Mouse (Mus musculus): ENCODE results near the gene Olfr223.
"Not testable (repeated sequence)": the region's sequence is repeated elsewhere in the genome, so short reads cannot be mapped to it uniquely, and the experiment has no call there.

Olfr223 gene

DNA sequence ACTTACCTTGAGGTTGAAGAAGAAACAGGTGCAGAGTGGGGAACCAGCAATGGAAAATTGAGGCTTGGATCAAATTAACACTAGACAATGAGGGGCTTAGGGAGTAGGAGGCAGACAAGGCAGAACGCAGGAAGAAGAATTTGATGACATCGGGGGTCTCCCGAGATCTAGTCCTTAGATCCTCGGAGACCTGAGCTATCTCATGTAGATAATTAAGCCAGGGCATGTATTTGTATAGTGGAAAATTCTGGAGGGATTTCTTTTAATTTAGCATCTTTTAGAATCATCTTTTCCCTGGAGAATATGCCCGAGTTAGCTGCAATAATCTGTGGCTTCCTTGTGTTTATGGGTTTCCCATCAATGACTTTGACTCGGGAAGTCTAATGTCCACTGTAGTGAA, at the start of gene Olfr223:
Gene Olfr223, minus strand, starts transcription at position 101 of the 400 bp plus-strand sequence.
- no peak for DNase-seq

DNA sequence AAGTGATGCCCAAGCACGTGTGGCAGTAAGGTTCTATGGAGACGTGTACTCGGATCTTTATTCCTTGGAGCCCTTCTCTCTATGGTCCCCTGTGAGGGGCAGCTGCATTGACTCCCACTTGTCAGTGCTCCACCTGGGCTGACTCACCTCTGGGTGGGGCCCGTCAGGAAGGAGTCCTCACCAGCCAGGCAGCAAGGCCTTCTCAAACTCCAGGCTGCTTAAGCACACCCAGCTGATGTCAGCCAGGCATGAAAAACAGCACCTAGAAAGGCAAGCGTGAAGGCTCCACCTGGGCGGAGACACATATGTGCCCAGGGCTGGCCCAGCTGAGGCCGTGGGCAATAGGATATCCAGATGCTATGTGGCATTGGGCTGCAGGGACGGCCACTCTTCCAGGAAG, 49.3 kb upstream of the Olfr223 start:
- DNase-seq: no peak

DNA sequence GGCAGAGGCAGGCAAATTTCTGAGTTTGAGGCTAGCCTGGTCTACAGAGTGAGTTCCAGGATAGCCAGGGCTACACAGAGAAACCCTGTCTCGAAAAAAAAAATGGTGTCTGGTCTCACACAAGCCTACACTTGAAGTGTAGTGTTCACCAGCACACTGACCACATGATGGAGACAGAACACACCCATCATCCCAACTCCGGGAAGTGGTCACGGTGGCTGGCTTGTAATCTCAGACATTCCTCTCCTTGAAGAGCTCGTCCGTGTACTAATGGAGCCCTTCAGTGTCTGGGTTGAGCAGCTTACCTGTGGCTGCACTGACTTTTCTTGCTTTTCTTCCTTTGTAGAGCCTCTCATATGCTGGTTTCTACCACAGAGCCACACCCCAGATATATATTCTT, 48.1 kb upstream of the Olfr223 start:
- DNase-seq: peak; percentile 23 to 38

DNA sequence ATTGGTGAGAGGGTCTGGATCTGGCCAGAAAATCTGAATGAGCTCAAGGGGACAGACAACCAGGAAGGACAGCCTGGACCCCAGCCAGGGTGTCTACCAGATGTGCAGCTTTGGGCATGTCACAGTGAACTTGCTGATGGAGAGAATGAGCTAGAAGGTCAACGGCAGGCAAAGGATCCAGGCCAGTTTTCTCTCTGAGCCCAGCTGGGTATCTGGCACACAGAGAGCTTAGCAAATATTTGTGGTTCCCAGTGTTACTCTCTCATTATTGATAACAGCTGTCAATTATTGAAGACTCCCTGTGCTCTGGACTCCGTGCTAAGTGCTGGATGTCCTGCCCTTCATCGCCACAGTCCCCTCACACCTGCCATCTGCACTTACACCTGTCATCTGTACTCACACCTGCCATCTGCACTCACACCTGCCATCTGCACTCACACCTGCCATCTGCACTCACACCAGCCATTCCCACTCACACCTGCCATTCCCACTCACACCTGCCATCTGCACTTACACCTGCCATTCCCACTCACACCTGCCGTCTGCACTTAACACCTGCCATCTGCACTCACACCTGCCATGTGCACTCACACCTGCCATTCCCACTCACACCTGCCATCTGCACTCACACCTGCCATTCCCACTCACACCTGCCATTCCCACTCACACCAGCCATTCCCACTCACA, 47.0 kb upstream of the Olfr223 start:
- DNase-seq: no peak

DNA sequence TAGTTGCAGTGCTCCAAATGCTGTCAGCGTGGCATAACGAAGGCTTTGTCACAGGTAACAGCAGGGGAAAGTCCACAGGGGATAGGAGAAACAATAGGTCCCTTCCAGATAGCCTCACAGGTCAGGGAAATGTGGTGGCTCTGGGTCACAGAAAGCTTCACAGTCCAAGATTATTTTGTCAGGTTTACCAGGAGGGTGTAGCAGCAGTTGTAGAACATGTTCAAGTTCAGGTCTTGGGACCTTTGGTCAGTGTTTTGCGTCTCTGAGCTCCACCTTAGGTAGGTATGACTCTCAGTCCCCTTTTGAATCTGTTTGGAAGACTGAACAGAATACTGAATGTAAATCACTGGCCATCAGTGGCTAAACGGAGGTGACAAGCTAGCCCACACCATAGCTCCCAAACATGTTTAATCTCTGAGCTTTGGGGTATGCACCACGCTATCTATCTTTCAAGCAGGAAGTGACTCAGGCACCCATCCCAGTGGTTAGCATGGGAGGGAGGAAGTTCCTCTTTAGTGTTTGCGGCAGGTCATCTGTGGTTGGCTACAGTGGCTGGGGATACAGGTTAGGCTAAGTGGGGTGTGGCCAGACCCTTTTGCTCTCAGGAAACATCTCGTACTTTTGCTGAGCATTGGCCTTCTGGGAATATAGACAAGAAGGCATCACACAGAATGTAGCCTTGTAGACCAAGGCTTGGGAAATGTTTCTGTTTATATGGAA, 43.8 kb upstream of the Olfr223 start:
- DNase-seq: no peak

DNA sequence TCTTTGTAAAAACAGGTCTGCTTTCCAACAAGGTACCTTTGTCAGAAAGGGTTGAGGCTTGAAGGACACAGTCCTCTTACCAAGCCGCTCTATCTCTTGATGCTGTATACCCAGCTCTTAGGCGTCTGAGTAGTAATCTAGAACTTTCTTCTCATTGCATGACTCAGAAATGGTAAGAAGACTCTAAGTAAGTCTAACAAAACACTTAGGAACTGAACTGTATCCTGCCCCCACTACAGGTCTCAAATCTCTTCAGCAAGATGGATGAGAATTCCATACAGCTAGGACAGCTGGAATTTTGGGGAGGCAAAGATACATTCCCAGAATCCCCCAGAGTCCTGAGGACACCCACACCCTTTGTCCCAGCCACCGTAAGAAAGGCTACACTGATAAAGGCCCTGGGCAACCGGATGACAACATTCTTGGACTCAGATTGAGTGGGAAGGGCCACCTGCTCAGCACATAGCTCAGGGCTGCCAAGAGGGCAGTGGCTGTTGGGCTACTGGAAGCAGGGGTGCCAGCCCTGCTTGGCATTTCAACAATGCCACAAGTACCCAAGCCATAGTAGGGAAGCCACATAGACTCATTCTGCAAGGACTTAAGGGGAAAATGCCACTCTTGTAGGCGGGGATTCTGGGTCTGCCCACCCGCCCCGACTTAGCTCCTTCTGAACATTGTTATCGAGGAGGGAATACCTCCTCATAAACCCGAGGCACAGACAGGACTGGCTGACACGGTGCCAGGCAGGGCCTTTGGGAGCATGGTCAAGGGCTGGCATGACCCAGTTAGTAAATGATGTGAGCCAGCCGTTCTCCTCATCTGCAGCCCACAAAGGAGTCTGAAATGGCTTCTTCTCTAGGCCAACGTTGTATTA, 43.0 kb upstream of the Olfr223 start:
- DNase-seq: no peak

DNA sequence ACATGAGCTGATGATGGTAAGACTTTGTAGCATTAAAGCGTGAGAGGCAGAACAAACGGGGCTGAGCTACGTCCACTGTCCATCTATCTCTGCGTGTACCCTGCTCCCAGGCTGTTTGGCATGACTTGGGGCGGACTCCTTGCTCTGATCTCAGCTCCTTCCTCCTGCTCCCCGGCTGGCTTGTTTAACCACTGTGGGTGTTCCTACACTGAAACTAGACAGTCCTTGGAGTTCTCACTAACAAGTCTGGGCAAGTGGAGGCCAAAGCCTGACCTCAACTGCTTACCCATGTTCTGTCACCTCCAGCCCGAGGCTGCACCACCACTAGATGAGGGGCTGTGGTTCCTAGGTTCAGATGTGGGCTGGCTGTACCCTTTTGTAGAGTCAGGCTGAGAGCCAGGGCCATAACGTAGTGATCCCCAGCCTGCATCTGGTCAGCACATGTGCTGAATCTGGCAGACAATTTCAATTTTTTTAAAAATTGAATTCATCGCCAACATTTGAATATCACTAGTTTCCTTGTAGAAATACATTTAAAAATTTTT, 42.2 kb upstream of the Olfr223 start:
- DNase-seq: no peak

DNA sequence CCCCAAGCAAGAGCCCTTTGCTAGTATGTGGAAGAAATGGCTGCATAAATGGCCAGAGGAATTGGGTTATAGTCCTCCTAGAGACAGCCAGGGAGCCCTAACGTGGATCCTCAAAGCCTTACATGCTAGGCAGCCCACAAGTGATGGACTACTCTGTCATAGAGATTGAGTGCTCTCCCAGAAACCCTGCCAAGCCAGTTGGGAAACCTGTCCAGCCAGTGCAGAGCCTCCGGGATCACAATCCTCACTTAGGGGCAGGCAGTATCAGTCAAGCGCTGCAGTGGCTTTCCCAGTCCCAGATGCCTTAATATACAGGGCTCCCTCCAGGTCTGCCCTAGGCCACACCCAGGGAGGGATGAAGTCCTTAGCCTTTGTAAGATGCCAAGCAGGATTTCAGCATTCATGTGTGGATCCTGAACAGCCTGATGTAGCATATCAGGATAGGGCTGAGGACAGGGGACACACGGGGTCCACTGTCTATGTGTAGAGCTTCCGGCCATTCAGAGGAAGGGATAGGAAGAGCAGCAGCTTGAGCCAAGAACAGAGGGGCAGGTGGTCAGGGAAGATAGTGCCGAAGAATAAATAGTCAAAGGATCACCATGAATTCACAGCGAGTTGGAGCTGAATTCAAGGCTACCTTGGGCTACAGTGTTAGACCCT, 41.0 kb upstream of the Olfr223 start:
- DNase-seq: no peak

DNA sequence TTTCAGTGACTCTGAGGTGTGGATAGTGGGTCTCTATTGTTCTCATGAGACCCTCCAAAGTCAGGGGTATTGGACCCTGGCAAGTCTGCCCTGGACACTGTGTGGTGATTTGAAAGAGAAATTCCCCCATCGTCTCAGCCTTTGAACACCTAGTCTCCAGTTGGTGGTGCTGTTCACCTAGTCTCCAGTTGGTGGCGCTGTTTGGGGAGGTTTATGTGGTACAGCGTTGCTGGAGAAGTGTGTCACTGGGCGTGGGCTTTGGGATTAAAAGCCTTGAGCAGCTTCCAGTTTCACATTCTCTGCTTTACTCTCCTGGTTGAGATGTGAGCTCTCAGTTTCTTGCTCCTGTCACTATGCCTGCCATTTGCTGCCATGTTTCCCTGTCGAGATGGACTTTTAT, 39.9 kb upstream of the Olfr223 start:
- peak; percentile 58 to 72 for DNase-seq

DNA sequence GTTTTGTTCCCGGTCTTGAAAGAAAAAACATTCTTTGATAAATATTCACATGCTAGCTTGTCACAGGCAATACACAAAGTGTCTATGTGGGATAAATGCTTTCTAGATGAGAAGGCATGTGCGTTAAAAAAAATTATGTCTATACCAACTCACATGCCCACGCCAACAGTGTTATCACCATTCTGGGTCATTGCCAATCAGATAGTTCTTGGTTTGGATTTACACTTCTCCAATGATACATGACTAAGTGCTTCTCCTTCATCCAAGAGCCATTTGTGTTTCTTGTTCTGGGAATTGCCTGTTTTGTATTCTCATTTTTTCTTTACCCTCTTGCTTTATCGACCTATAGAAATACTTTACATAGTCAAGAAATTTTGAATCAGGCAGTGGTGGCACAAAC, 38.9 kb upstream of the Olfr223 start:
- no peak for DNase-seq

DNA sequence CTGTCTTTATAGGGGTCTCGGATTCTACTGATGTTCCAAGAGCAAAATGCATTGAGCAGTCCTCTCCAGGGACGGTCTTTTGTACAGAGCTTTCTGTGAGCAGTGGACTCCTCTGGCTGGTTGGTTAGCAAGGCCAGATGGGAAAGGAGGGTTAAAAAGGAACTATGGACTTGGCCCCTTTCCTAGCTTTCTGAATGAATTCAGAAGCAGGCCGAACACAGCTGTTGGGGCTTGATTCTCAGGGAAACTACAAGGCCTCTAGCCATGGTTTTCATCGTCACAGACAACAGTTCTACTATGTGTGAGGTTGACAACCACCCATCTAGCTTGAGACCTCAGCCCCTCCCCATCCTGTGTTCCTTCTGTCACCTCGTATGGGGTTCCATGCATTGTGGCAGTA, 36.8 kb upstream of the Olfr223 start:
- no peak for DNase-seq

DNA sequence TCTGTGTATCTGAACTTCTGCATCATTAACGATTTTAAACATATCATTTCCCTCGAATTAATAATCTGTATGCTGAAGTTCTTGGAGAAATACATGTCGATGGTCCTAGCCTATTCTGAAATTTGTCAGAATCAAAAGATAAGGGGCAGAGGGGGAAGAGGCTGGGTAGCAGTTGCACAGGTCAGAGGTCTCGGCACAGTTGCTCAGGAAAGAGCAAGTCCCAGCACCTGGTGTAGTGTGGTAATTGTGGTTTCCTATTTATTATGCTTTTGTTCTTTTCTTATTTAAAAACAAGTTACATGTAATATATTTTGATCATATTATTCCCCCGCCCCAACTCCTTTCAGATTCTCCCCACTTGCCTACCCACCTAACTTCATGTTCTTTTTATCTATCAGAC, 35.1 kb upstream of the Olfr223 start:
- no peak for DNase-seq

DNA sequence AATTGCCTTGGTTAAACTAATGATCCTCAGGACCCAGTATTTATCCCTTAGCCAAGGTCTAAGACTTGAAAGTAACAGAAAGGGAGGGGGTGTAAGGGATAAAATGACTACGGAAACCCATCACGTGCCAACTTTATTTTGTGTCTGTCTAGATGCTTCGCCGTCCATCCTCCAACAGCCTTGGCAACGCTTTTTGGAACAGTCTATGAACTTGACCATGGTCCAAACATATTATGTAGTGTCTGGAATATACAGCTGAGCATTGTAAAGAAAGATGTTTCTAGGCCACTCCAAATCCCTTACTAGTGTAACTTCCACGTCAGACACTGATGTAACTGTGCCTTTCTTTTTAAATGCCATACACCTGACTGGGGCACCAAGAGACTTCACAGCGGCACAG, 33.1 kb upstream of the Olfr223 start:
- no peak for DNase-seq

DNA sequence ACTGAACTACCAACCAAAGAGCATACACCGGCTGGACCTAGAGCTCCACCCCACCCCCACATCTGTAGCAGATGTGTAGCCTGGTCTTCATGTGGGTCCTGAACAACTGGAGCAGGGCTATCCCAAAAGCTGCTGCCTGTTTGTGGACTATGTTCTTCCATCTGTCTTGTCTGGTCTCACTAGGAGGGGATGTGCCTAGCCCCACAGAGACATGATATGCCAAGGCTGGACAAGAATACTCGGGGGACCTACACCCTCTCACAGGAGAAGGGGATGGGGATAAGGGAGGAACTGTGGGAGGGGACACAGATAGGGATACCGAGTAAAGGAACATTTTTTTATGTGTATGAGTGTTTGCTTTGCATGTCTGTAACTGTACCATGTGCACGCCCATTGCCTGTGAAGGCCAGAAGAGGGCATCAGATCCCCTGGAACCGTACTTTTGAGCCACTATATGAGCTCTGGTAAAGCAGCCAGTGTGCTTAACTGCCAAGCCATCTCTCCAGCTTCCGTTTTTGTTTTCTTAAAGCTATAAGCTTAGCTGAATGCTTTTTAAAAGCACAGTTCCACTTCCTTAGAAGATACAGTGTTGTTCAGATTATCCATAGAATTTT, 31.0 kb upstream of the Olfr223 start:
- peak; percentile 63 to 67 for DNase-seq

DNA sequence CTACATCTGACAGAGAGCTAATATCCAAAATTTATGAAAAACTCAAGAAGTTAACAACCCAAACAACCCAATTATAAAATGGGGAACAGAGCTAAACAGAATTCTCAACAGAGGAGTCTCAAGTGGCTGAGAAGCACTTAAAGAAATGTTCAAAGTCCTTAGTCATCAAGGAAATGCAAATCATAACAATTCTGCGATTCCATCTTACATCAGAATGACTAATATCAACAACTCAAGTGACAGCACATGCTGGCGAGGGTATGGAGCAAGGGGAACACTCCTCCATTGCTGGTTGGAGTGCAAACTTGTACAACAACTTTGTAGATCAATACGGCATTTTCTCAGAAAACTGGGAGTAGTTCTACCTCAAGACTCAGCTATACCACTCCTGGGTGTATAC, 29.1 kb upstream of the Olfr223 start:
- DNase-seq: no peak

DNA sequence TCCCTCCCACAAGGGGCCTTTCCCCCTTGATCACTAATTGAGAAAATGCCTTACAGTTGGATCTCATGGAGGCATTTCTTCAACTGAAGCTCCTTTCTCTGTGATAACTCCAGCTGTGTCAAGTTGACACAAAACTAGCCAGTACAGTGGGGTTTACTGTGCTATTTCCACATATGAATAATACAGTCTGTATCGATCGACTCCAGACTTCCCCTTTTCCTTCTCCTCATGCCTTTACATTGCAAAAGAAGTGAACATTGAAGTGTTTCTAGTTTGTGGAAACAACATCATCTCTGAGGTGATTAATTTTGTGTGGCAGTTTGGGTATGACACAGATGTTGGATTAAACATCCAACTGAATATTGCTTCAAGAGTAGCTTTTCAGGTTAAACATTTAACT, 23.9 kb upstream of the Olfr223 start:
- not testable (repeated sequence) for DNase-seq

DNA sequence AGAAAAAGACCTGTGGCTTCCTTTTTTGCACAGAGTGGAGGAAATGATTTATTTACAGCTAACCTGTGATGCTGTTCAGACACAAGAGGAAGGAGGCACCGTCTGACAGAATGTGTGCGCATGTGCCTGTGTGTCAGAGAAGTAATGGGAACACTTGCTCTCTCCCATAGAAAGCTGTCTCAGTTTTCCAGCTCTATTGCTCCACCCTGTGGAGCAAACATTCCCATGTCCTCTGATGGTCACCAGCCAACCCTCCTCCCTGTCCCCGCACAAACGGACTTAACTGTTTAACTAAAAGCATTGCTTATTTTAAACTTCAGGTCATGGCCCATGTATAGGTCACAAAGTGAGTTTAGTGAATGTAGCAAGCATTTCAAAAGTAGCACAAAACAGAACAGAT, 21.0 kb upstream of the Olfr223 start:
- peak in 1 of 2 experiments; percentile 40 for DNase-seq

DNA sequence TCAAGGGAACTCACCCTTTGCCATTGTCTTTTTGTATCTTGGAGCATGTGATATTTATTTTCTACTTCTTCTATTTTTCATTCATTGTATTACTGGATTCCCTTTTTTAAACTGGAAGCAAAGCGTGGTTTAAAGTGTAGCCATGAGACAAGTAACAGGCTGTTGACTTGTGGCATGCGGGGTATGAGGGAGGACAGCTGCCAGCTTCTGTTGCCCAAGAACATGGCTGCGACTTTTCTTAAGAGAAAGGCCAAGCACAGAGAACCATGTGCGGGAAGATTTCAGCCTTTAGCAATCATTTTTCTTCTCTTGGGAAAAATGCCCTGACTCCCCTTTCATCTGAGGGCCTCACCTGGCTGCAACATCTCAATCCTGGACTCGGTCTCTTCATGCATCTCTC, 18.6 kb upstream of the Olfr223 start:
- no peak for DNase-seq

DNA sequence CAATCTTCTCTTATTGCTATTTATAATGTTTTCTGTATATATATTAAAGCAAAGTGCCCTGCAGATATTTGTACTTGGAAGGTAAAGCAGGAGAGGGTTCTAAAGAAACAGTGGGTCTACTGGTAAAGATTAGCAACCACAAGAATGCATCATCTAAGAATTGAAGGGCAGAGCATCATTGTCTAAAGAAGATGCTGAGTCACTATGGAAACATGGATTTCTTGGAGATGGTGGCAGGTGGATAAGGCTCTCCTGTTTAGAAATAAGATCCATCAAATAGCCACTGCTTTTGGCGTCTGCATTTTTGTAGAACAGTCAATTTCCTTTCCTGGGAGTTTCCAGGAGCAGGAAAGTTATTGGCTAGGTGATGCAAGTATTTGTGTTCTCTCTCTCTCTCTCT, 9.2 kb upstream of the Olfr223 start:
- no peak for DNase-seq

DNA sequence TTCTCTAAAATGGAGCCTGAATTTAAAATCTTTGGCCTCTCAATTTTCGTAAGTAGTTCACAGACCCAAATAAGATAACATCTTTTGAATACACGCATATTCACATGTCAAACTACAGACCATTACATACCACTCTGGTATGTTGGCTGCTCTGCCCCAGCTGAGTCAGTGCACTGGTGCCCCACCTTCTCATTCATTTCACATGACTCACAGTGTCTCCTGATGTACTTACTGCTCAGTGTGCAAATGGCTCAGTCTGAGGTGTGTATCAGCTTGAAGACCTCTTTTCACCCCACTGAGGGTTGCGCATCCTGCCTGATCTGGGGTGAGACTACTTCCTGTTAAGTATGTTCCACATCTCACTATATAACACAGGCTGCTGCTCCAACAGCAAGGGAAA, 7.8 kb upstream of the Olfr223 start:
- DNase-seq: no peak

DNA sequence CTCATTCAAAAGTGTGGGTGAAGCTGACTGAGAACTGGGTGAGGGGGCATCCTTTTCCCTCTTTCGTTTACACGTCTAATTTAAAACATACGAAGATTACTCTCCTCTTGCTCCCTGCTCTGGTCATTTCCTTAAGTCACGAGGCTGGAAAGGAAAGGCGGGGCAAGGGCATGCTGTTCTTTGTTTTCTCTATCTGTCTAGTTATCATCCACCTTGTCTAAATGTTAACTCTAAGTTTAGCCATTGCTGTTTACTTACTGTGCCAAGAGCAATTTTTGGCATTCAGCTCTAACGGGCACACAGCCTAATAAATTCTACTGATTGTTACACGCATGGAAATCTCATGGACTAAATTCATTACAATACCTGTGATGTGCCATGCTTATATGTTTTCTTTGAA, 6.1 kb upstream of the Olfr223 start:
- no peak for DNase-seq

DNA sequence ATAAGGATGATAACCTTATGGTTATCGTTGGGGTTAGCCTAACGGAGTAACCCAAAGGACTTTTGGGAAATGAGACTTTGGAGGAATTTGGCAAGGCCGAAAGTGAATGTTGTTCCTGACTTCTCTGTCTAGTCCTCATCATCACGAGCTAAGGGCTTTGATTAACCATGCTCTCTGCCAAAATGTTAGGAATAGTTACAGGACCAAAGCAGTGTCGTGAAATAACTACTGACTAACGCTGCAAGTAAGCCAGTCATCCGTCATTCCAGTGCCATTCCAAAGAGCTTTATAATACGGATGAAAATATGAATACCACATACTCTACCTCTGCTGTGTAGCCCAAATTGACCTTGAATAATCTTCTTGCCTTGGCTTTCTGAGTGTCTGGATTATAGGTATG, 3.9 kb upstream of the Olfr223 start:
- no peak for DNase-seq
